Mouse (Mus musculus) testis, adult 10 weeks (tissue): Measurements from ENCODE around the gene E430018J23Rik. TPM values are rescaled to one million over a fixed set of nuclear protein-coding genes. Genes with fewer than 3 reads are reported as not detected.

Experiments used
- polyA plus RNA-seq: library from polyadenylated mRNA; stranded (reverse); fragments of 350-450 nt; fragmentation: Illumina TruSeq; extraction: RNeasy Lipid Tissue Mini Kit (QIAGEN cat#74804); gene quantifications from one replicate; pipeline ENCODE4 v1.2.3, GENCODE M21; 2014; ENCODE audit warnings: low read depth, low replicate concordance

Gene E430018J23Rik
- 0.57 TPM for polyA plus RNA-seq

DNA sequence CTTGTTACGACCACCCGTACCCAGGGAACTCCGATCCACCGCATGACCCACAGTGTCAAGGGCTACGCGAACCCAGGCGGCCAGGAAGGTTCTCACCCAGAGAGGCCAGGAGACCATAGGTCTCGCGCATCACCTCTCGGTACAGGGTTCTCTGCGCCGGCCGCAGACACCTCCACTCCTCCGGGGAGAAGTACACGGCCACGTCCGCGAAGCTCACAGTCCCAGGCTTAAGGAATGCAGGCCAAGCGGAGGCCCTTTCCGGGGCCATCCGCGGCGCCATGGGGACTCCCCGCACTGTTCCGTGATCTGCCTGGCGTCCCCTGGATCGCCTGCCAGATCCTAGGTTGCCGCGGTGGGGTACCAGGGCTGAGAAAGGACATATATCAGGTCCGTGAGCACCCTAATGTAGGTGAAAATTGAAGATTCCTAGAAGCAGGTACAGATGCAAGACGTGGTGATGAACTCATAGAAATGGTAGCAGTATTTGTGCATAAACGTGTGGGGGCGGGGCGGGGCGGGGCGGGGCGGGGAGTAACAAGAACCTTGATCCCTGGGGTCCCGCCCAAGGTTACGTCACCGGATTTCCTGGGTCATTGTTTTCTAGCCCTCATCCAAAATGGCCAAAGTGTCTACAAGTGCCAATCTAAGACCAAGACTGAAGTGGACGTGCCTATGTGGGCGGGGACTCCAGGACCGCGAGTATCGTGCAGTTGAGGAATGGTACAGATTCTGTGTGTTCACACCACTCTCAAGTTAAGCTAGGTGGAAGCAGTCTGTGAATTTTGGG lies at the start of gene E430018J23Rik:
Gene E430018J23Rik (minus strand): TSS at position 473 of the 787 bp plus-strand sequence.

DNA sequence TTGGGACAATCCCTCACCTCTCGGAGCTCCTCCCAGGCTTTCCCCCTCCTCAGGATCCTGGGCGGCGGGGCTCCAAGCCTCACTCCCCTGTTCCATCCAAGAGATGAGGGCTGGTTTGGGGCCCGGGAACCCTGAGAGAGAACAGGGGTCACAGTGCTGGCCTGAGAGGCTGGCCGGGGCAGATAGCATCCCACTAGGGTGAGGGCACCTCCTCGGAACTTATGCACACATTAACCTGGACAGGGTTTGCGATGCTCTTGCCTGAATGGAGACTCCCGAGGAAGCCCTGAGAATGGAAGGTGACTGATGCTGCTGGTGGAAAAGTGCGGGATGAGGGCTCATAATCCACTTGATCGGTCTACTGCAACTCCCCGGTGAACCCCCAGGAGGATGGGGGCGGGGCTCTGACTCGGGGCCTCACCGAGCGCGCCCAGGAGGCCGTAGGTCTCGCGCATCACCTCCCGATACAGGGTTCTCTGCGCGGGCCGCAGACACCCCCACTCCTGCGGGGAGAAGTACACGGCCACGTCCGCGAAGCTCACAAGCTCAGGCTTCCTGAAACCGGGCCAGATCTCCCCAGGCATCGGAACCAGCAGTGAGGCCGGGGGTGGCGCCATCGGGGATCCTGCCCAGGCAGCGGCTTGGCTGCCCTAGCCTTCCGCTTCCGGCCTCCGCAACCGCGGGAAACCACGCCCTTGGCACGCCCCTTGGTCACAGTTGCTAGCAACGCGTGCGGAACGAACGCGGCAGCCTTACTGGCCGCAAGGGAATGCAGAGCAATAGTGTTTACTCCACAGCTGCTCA lies 28.2 kb upstream of the E430018J23Rik start, which contains the start of gene Zfp688:
Gene Zfp688 (minus strand): TSS at position 681 of the 804 bp plus-strand sequence.

DNA sequence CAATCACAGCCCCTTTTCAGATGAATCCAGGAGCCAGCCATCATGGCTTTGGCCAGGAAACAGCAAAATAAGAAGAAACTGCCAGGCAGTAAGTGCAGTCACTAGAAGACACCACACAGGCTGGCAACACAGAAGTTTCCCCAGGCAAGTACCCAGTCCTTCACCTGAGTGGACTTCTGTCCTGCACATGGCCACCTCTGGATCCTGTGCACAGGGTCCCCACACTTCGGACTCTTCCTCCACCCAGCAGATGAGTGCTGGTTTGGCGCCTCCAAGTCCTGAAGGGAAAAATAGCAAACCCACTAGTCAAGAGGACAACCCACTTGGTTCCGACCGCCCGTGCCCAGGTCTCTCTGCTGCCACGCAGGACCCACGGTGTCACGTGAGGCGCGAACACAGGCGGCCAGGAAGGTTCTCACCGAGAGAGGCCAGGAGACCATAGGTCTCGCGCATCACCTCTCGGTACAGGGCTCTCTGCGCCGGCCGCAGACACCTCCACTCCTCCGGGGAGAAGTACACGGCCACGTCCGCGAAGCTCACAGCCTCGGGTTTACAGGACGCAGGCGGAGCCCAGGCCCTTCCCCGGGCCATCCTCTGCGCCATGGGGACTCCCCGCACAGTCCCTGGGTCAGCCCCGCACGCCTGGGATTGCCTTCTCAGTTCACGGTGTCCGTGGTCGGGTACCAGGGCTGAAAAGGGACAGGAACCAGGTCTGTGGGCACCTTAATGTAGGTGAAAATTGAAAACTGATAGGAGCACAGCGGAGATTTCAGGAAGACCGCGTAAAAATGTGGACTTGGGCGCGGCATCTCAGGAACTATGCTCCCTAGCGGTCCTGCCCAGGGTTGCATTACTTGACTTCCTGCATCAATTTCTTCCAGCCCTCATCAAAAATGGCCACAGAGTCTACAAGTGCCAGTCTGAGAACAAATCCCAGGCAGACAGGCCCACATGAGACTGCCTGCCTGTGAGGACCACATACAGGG lies 12.9 kb upstream of the E430018J23Rik start, which contains the start of gene Zfp764:
Gene Zfp764 (minus strand): TSS at position 821 of the 986 bp plus-strand sequence.

DNA sequence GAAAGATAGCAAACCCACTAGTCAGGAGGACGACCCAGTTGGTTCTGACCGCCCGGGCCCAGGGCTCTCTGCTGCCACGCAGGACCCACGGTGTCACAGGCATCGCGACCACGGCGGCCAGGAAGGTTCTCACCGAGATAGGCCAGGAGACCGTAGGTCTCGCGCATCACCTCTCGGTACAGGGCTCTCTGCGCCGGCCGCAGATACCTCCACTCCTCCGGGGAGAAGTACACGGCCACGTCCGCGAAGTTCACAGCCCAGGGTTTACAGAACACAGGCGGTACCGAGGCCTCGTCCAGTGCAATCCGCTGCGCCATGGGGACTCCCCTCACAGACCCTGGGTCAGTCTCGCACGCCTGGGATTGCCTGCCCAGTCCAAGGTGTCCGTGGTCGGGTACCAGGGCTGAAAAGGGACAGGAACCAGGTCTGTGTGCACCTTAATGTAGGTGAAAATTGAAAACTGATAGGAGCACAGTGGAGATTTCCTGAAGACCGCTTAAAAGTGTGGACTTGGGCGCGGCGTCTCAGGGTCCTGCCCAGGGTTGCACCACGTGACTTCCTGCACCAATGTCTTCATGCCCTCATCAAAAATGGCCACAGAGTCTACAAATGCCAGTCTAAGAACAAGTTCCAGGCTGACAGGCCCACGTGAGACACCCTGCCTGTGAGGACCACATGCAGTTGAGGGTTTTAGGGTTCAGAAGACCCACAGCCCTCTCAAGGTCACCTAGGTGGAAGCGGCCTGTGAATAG lies 6.6 kb downstream of the E430018J23Rik start, which contains the start of gene 9130019O22Rik:
Gene 9130019O22Rik (minus strand): TSS at position 526 of the 752 bp plus-strand sequence.

DNA sequence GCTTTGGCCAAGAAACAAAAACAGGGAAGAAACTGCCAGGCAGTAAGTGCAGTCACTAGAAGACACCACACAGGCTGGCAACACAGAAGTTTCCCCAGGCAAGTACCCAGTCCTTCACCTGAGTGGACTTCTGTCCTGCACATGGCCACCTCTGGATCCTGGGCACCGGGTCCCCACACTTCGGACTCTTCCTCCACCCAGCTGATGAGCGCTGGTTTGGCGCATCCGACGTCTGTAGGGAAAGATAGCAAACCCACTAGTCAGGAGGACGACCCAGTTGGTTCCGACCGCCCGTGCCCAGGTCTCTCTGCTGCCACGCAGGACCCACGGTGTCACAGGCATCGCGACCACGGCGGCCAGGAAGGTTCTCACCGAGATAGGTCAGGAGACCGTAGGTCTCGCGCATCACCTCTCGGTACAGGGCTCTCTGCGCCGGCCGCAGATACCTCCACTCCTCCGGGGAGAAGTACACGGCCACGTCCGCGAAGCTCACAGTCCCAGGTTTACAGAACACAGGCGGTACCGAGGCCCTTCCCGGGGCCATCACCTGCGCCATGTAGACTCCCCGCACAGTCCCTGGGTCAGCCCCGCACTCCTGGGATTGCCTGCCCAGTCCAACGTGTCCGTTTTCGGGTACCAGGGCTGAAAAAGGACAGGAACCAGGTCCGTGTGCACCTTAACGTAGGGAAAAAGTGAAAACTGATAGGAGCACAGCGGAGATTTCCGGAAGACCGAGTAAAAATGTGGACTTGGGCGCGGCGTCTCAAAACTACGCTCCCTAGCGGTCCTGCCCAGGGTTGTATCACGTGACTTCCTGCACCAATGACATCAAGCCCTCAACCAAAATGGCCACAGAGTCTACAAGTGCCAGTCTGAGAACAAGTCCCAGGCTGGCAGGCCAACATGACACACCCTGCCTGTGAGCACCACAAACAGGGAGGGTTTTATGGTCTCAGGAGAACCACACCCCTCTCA lies 17.9 kb downstream of the E430018J23Rik start, which contains the start of gene Zfp747:
Gene Zfp747 (minus strand): TSS at position 780 of the 975 bp plus-strand sequence.

DNA sequence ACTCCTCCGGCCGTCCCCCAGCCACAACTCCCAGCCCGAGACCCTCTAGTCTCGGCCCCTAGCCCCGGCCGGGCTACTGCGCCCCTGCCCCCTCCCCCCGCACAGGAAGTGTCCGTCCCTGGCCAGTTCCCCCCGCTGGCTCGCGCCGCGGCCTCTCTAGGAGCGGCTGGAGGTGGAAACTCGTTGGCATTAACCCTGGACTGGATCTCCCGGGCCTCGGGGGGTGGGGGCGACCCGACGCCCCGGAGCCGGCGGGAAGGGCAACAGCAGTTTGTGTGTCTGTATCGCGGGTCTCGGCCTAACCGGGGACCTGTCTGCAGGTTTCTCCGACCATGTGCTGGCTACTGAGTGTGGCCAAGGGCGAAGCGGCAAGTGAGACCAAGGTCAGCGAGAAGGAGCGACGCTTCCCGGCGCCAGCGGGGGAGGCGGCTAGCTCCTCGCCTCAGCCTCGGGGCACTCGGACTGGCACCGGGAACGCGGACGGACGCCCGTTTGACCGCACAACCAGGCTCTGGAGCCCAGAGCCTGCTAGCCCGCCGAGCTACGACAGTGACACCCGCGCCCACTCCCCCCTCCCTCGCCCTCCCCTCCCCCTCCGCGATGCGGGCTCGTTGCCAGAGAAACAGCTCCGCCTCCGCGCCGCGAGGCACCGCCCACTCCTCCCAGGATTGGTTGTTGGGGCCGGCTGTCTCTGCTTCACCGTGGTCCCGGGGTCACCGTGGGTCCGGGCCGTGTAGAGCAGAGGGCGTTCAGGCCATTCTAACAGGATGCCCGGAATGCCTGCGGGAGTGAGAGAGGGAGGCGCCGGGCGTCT lies 47.7 kb downstream of the E430018J23Rik start, which contains the start of gene Zfp768:
Gene Zfp768 (minus strand): TSS at position 78 of the 814 bp plus-strand sequence.

Other genes with a start within 250 kb of the E430018J23Rik start
- 8.9 TPM for gene Cd2bp2, start 197.6 kb downstream of the E430018J23Rik start, polyA plus RNA-seq
- 1.6 TPM for gene Tbc1d10b, start 185.2 kb downstream of the E430018J23Rik start, polyA plus RNA-seq
- not detected for gene Mylpf, start 184.7 kb downstream of the E430018J23Rik start, polyA plus RNA-seq
- gene Zfp553, start 160.6 kb downstream of the E430018J23Rik start, polyA plus RNA-seq = 1.1 TPM
- 0.53 TPM for gene Sept1, start 160.5 kb downstream of the E430018J23Rik start, polyA plus RNA-seq
- gene Zfp771, start 149.4 kb downstream of the E430018J23Rik start, polyA plus RNA-seq = 6.9 TPM
- gene Dctpp1, start 132.9 kb downstream of the E430018J23Rik start, polyA plus RNA-seq = 0.62 TPM
- gene Sephs2, start 119.6 kb downstream of the E430018J23Rik start, polyA plus RNA-seq = 126 TPM
- 0.22 TPM for gene Itgal, start 97.4 kb downstream of the E430018J23Rik start, polyA plus RNA-seq
- gene Zfp768, start 48.0 kb downstream of the E430018J23Rik start, polyA plus RNA-seq = 4.0 TPM
- gene Zfp747, start 17.6 kb downstream of the E430018J23Rik start, polyA plus RNA-seq = 0.35 TPM
- 0.20 TPM for gene 9130019O22Rik, start 6.5 kb downstream of the E430018J23Rik start, polyA plus RNA-seq
- gene Zfp764, start 13.2 kb upstream of the E430018J23Rik start, polyA plus RNA-seq = 0.14 TPM
- gene Zfp688, start 28.4 kb upstream of the E430018J23Rik start, polyA plus RNA-seq = 1.4 TPM
- 2.3 TPM for gene Zfp689, start 55.5 kb upstream of the E430018J23Rik start, polyA plus RNA-seq
- 25.2 TPM for gene Prr14, start 66.0 kb upstream of the E430018J23Rik start, polyA plus RNA-seq
- gene Fbrs, start 85.6 kb upstream of the E430018J23Rik start, polyA plus RNA-seq = 12.3 TPM
- gene Srcap, start 118.4 kb upstream of the E430018J23Rik start, polyA plus RNA-seq = 6.5 TPM
- gene Gm42715, start 126.0 kb upstream of the E430018J23Rik start, polyA plus RNA-seq = 4.6 TPM
- gene Tmem265, start 167.8 kb upstream of the E430018J23Rik start, polyA plus RNA-seq = not detected
- gene Phkg2, start 179.7 kb upstream of the E430018J23Rik start, polyA plus RNA-seq = 445 TPM
- 22.2 TPM for gene Ccdc189, start 195.0 kb upstream of the E430018J23Rik start, polyA plus RNA-seq
- gene Rnf40, start 195.1 kb upstream of the E430018J23Rik start, polyA plus RNA-seq = 6.3 TPM
- gene Zfp629, start 222.2 kb upstream of the E430018J23Rik start, polyA plus RNA-seq = 7.4 TPM